Mouse (Mus musculus) T-cell, adult 2 months (primary cell): ENCODE measurements around the gene Yif1a.
A peak's percentile ranks its signal among the peaks of the same experiment; 100 is the strongest.

Source experiments
- DNase-seq: peaks from one replicate; pipeline ENCODE4 v3.0.0; 2022; ENCODE audit warnings: low spot score

Yif1a gene

GRCm38 (mm10) chr19:5118384-5118698, 30.0 kb downstream of the Yif1a start, which contains the start of gene Klc2:
Klc2 (minus strand) TSS chr19:5118560.
- DNase-seq: no peak

GRCm38 (mm10) chr19:5122492-5122891, 34.2 kb downstream of the Yif1a start:
- no peak for DNase-seq

GRCm38 (mm10) chr19:5123241-5123640, 34.9 kb downstream of the Yif1a start:
- DNase-seq: no peak

- DNase-seq: no peak
These were observed 35.8 kb downstream of the Yif1a start for GRCm38 (mm10) chr19:5124055-5124614.

- no peak for DNase-seq
These were observed 41.4 kb downstream of the Yif1a start for GRCm38 (mm10) chr19:5129770-5130169.

- no peak for DNase-seq
These were observed 42.9 kb downstream of the Yif1a start for GRCm38 (mm10) chr19:5131237-5131636.

- DNase-seq: peak; percentile 29
These were observed 51.3 kb downstream of the Yif1a start for GRCm38 (mm10) chr19:5139640-5140039.
